Mouse (Mus musculus) layer of hippocampus, adult 2 months (tissue): ENCODE measurements around the gene Utp11. TPM values are rescaled to one million over a fixed set of nuclear protein-coding genes. Genes with fewer than 3 reads are reported as not detected.
A peak's percentile ranks its signal among the peaks of the same experiment; 100 is the strongest.
"Not testable (repeated sequence)": the region's sequence is repeated elsewhere in the genome, so short reads cannot be mapped to it uniquely, and the experiment has no call there.

Experiments used
- DNase-seq, 2 experiments: peaks; one replicate each; pipeline ENCODE4 v3.0.0; 2022; ENCODE audit warnings: low spot score in 2 of 2
- H3K27ac ChIP-seq: fragments of 200-600 bp; 2 replicates; pipeline ENCODE4 v1.8.1; 2022
- H3K4me3 ChIP-seq: fragments of 200-600 bp; 2 replicates; pipeline ENCODE4 v1.8.1; 2022; ENCODE audit warnings: mild to moderate bottlenecking
- CTCF ChIP-seq: fragments of 200-600 bp; conservative IDR thresholded peaks from 2 replicates; pipeline ENCODE4 v1.8.1; 2022; ENCODE audit warnings: antibody characterized with exemption, mild to moderate bottlenecking, moderate library complexity
- long read RNA-seq, 2 experiments: library from polyadenylated mRNA; stranded (forward); transcript quantifications; one replicate each; pipeline ENCODE4 v2.0.0; 2021; ENCODE audit warnings: borderline mapping rate in 2 of 2
- total RNA-seq, 2 experiments: library from RNA; stranded (reverse); gene quantifications; 2 replicates each; pipeline ENCODE4 v1.2.3; 2021

Gene Utp11
- total RNA-seq = 10 to 100 TPM; 16.6 to 18.6 TPM
- long read RNA-seq, experiment 1, transcript Utp11-201 (8 exons, 1,603 nt) = major isoform, 18 of 26 reads
- long read RNA-seq, experiment 1, partial matches to known transcripts = 3 of 26 reads
- long read RNA-seq, experiment 1, other reads (novel, unspliced or antisense) = 5 of 26 reads
- long read RNA-seq, experiment 2, transcript Utp11-201 (8 exons, 1,603 nt) = major isoform, 16 of 22 reads
- long read RNA-seq, experiment 2, partial matches to known transcripts = 4 of 22 reads
- long read RNA-seq, experiment 2, other reads (novel, unspliced or antisense) = 2 of 22 reads

DNA sequence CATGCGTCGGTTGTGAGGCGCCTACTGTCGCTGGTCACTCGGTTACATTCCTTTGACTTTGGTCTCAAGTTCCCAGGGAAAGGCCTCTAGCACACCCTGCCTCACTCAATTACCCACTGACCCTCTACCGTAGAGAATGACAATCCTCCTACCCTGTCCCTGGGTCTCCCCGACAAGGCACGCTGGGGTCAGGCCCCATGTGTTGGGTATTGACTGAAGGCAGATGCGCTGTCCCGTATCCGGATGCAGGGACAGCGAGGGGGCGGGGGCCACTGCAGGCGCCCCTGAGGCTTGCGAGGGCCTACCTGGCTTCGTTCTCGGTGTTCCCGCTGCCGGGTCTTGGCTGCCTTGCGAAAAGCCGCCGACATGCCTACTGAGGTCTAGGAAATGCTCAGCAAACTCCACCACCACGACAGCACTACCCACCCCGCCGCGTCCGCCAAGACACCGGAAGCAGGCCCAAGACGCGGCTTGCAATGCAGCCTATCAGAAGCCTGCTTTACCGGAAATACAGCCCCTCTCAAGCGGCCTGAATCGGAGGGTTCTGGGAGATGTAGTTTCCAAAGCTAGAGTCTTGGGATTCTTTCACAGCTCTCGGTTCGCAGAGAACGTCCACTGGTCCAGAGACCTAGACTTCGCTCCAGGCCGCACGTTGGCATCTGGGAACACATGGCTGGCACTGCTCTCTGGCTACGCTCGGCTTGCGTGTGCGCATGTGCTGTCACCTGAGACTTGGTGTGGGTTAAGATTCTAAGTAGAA, at the start of gene Utp11:
Utp11 (minus strand) TSS at position 466 of the 760 bp plus-strand sequence.
- H3K27ac ChIP-seq = peak within 1 kb of the TSS; percentile 85
- peak within 1 kb of the TSS; percentile 88 for H3K4me3 ChIP-seq
- peak; percentile 82 to 91 for DNase-seq
- no peak for TF ChIP-seq CTCF

DNA sequence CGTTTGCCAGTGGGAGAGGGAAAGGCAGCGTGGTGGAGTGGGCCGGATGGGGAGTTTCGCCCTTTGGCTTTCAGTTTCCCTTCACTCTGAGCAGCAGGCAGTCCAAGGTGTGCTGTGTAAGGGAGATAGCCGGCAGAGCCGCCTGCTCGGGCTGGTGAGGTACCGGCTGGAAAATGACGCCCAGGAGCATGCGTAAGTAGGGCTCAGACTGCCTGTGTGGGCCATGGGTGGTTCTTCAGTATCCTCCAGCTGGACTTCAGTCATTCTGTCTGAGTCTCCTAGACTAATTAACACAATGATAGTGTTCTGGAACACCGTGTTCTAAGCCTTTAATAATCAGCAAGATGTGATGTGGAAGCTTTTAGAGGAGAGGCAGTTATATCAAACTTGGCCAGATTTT, 49.4 kb upstream of the Utp11 start:
- peak overlapping the region; percentile 87 for H3K4me3 ChIP-seq
- DNase-seq = no peak
- TF ChIP-seq CTCF = no peak
- peak overlapping the region; percentile 94 for H3K27ac ChIP-seq

DNA sequence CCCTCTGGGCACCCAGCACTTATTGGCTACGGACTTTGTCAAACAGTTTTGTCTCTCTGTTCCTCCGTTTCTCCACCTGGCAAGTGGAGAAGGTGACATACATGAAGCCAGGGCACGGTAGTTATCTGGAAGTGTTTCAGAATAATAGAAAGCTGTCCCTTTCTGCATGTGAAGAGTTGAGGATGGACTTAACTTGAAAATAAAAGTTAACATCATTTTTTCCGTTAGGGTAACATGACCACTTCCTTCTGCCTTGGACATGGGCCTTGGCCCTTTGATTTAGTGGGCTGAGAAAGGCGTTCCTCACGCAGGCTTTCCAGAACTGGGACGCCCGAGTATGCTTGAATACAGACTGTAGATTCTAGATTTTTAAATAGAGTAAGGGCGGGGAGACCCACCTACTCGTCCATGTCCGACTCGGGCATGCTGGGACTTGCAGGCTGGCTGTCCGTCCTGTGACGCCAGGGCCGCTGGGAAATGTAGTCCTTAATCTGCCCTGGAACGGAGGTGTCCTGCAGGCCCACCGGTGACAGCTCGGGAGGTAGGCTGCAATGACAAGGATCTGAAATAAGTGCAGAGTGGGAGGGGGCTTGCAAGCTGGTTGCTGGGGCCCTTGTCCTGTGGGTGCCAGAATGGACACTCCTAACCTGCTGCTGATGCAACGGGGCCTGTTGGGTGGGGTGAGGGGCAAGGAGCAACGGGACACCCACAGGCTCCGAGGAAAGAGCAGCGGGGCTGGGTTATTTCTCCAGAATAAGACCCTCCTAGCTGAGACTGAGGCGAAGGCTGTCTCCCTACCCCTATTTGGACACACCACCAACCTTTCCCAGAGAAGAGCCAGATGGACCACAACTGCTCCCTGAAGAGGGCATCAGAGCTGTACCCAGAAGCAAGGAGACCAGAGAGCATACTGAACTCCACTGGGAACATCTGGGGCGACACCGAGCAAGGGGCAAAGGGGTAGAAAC, 48.3 kb upstream of the Utp11 start, which contains the start of gene Inpp5b:
Inpp5b (plus strand) TSS at position 475 of the 968 bp plus-strand sequence.
- Histone ChIP-seq H3K27ac (peak within 1 kb of the TSS; percentile 94), H3K4me3 (peak within 1 kb of the TSS; percentile 87)
- peak; percentile 85 to 90 for DNase-seq
- no peak for TF ChIP-seq CTCF

DNA sequence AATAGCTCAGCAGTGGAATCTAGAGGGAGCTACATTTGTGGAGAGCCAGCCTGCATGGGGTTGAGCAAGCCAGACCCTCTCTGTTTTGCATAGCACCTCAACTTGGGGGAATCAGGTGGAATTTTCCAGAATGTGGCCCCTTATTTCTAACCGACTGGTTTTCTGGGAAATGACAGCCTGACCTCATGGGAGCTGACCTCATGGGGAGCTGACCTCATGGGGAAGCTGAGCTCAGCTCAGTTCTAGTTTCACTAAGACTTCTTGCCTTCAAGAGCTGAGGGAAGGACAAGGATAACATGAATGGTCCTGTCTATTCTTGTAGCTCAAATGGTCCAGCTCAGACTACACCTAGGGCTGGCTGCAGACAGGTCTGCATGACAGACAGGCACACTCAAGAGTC, 45.4 kb upstream of the Utp11 start:
- no peak for TF ChIP-seq CTCF
- H3K4me3 ChIP-seq = no peak overlapping the region
- no peak for DNase-seq

DNA sequence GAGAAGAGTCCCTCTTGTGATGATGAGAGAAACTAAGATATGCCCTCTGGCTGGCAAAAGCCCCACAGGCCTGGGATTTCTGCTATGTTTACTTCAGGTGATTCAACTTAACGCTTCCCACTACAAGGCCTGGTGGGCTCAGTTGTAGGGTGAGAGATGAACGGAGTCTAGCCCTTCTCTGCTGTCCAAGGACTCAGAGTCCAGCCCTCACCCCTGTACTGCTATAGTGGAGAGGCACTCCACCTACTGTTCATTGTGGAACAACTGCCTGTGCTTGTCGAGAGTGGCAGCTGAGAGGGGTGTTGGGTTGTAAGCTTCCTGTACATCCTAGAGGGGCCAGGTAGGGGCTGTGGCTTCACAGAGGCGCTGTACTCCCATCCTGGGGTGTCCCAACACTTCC, 44.6 kb upstream of the Utp11 start:
- no peak for DNase-seq
- no peak overlapping the region for H3K27ac ChIP-seq
- peak; percentile 55 for TF ChIP-seq CTCF

More for the DNA sequence above, 45.4 kb upstream of the Utp11 start:
- no peak overlapping the region for H3K27ac ChIP-seq

DNA sequence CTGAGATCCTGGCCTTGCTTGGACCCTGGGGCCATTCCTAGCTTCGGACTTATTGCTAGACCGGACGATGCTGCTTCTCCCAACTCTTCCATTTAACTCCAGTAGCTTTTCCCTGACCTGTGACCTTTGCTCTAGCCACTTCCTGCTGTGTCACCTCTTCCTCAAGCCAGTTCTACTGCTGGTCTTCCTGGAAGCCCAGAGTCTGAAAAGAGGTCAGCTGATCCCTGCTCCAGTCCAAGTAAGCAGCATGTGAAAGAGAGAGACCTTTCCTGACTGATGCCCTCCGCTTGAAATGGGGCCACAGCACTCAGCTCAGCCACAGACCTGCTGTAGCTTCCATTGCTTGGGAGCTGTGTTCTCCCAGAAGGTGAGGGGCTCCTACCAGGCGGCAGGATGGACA, 44.1 kb upstream of the Utp11 start:
- Histone ChIP-seq H3K27ac (peak overlapping the region; percentile 20; the same call in 1 of the 2 replicates), H3K4me3 (no peak overlapping the region)
- TF ChIP-seq CTCF = no peak
- DNase-seq = no peak

More for the DNA sequence above, 44.6 kb upstream of the Utp11 start:
- H3K4me3 ChIP-seq = no peak overlapping the region

DNA sequence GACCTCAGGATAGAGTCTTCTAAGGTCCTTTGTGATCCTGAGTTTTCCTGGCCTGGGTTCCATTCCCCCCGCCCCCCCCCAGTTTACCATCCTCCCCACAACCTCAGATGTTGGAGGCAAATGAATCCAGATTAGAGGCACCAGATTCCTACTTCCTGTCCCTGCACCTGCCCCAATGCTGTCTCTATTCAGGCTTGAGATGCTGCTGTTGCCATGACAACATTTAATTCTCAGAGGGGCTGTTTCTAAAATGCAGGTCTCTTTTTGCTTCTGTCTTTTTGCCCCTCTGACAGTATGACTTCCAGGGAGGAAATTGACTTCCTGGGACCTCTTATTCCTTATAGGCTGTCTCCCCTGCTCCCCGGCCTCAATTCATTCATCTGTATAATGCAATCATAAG, 43.6 kb upstream of the Utp11 start:
- Histone ChIP-seq H3K4me3 (no peak overlapping the region), H3K27ac (peak overlapping the region; percentile 20; the same call in 1 of the 2 replicates)
- DNase-seq = no peak
- TF ChIP-seq CTCF = no peak

DNA sequence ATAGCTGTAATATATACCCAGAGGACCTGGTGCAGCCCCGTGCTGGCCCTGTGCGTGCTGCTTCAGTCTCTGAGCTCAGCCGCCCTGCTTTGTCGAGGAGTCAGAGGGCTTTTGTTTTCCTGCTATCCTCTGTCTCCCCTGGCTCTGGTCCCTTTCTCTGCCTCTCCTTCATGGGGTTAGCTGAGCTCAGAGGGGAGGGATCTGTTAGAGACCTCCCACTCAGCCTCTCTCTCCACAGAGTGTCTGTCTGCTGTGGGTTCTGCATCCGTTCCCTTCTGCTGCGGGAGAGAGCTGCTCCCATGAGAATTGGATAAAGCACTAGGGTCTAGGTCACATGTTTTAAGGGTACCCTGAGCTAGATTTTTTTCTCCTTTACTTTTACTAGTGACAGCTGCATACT, 32.7 kb upstream of the Utp11 start:
- Histone ChIP-seq H3K27ac (no peak overlapping the region), H3K4me3 (no peak overlapping the region)
- no peak for TF ChIP-seq CTCF
- DNase-seq = no peak

DNA sequence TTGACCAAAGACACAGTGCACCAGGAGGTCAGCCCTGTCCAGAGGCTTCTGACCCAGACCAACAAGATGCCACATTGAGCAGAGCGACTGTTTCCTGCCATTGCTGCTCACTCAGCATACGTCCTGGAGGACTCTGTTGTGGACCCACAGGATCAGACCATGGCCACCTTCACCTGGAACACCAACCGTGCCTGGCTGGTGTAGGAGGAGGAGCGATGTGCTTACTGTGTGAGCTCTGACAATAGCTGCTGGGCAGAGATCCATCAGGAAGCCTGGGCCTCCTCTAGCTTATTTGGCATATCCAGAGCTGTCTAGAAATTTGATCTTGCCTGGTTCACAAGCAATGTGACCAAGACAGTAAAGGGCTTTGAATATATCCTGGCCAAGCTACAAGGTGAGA, 25.7 kb upstream of the Utp11 start:
- Histone ChIP-seq H3K4me3 (no peak overlapping the region), H3K27ac (no peak overlapping the region)
- no peak for DNase-seq
- TF ChIP-seq CTCF = no peak

DNA sequence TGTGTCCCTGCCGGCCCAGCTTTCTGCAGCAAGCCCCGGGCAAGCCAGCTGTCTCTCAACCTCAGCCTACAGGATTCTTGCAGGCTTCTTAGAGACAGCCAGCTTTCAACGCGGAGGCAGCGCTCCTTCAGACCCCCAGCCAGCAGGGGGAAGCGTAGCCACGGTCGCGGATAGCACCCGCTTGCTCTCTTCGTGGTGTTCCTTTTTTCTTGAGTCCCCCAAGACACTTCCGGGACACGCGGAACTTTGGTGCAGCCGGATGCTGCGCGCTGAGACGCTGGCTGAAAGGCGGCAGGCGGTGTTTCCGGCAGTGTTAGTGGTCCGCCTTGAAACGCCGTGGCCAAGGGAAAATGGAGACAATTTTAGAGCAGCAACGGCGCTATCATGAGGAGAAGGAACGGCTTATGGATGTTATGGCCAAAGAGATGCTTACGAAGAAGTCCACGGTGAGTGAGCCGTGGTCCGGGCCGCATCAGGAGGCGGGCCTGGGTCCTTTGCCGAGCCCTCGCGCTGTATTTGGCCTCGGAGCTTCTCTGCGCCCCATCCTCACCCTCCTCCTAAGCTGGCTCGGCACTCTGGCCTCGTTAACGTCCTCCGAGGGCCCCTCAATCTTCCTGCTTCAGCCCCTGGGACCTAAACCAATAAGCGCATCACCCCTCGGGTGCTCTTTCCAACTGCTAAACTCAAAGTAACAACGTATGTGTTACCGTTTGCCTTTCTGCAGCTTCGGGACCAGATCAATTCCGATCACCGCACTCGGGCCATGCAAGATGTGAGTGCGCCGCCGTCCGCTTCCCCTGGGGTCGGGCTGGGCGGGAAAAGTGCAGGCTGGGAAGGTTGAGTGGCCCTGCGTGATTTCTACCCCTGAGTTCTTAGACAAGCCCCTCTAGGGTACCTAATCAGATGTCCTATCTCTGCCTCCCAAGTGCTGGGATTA, 21.4 kb upstream of the Utp11 start, which contains the start of gene Sf3a3:
Sf3a3 (plus strand) TSS at position 232 of the 937 bp plus-strand sequence.
- peak; percentile 95 to 96 for DNase-seq
- Histone ChIP-seq H3K4me3 (peak within 1 kb of the TSS; percentile 94), H3K27ac (peak within 1 kb of the TSS; percentile 83)
- peak; percentile 88 for TF ChIP-seq CTCF

DNA sequence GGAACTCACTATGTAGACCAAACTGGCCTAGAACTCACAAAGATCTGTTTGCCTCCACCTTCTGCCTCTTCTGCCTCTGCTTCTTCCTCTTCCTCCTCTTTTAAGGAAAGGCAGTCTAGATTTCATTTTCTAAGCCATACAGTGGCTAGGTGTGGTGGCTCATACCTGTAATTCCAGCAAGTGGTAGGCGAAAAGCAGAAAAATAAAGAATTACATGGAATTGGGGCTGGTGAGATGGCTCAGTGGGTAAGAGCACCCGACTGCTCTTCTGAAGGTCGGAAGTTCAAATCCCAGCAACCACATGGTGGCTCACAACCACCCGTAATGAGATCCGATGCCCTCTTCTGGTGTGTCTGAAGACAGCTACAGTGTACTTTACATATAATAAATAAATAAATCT, 20.4 kb upstream of the Utp11 start:
- peak overlapping the region; percentile 83; the same call in 1 of the 2 replicates for H3K27ac ChIP-seq
- not testable (repeated sequence) for DNase-seq

DNA sequence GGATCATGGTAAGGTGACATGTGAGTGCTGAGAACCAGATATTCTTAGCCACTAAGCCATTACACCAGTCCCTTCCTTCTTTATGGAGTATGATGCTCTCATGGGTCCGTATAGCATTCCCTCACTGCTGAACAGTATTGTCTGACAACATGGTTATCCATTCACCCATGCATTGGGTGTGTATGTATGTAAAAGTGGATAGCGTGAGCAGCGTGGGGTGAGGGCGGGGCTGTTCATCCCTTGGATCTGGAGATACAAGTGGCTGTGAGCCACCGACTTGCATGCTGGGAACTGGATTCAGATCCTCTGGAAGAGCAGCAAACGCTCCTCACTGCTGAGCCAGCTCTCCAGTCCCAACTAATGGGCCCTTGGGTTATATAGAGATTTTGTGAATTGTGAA, 19.2 kb upstream of the Utp11 start:
- no peak overlapping the region for H3K27ac ChIP-seq
- DNase-seq = no peak
- no peak overlapping the region for H3K4me3 ChIP-seq
- no peak for TF ChIP-seq CTCF

More for the DNA sequence above, 20.4 kb upstream of the Utp11 start:
- not testable (repeated sequence) for H3K4me3 ChIP-seq
